Mouse (Mus musculus): Measurements from ENCODE around the gene Letm1. TPM values are rescaled to one million over a fixed set of nuclear protein-coding genes. Genes with fewer than 3 reads are reported as not detected.
A peak's percentile ranks its signal among the peaks of the same experiment; 100 is the strongest.

The Letm1 gene
- polyA plus RNA-seq, 1 experiment from 2014 or later, result 52.2 TPM

DNA sequence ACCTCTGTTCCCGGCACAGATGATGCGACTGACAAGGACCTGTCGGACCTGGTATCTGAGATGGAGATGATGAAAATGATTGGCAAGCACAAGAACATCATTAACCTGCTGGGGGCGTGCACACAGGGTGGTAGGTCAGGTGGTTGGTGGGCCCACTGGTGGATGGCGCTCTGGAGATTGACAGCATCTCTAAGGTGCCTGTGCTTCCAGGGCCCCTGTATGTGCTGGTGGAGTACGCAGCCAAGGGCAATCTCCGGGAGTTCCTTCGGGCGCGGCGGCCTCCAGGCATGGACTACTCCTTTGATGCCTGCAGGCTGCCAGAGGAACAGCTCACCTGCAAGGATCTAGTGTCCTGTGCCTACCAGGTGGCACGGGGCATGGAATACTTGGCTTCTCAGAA is 48.8 kb downstream of the Letm1 start:
- WGBS, result 94% methylated on average over 12 of the region's 12 CpGs
- Histone ChIP-seq H3K36me3 (peaks cover 92% of the 10 kb centered on the region), H3K9me3 (no peaks in the 10 kb centered on the region), H3K4me1 (replicated peaks) (peaks cover 24% of the 10 kb centered on the region), H3K4me3 (no peak overlapping the region), H3K27me3 (ENCODE audit: insufficient read depth, poor library complexity, severe bottlenecking) (peaks cover 33% of the 10 kb centered on the region), H3K27ac (no peak overlapping the region)
- DNase-seq (ENCODE audit: low spot score), result no peak

DNA sequence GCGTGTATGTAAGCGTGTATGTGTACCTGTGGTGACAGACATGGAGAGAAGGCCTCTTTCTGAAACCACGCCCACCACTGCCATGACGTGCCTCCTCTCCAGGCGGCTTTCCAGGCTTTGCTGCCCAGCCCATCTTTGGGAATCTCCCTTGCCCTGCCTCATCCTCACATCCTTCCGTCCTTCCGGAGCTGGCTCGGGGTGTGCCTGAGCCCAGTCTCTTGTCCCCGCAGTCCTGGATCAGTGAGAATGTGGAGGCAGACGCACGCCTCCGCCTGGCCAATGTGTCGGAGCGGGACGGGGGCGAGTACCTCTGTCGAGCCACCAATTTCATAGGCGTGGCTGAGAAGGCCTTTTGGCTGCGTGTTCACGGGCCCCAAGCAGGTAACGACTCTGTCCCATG is 51.6 kb downstream of the Letm1 start:
- WGBS, result 59% methylated on average over 21 of the region's 21 CpGs
- Histone ChIP-seq H3K4me3 (no peak overlapping the region), H3K4me1 (replicated peaks) (peaks cover 49% of the 10 kb centered on the region), H3K27me3 (ENCODE audit: insufficient read depth, poor library complexity, severe bottlenecking) (peaks cover 60% of the 10 kb centered on the region), H3K36me3 (peaks cover 100% of the 10 kb centered on the region), H3K27ac (no peak overlapping the region), H3K9me3 (no peaks in the 10 kb centered on the region)
- no peak for DNase-seq (ENCODE audit: low spot score)

DNA sequence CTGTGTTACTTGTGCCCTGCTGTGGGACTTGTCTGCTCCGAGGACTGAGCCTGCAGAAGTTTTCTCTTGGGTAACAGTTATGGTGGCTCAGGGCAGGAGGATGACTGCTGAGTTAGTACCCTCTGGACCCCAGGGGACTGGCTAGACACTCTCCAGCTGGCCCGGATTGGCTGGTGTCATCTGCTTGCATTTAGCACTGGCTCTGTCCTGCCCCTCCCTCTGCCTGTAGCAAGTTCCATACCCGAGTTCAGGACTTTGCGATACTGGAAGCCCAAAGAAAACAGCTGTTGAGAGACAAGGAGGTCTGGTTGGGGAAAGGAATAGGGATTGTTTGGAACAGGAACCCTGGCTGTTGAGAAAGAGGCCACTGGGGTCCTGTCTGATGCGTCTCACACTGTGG is 52.1 kb downstream of the Letm1 start:
- peaks cover 100% of the 10 kb centered on the region for H3K36me3 ChIP-seq
- H3K9me3 ChIP-seq, result no peaks in the 10 kb centered on the region
- peaks cover 54% of the 10 kb centered on the region for H3K4me1 ChIP-seq (replicated peaks)
- peaks cover 65% of the 10 kb centered on the region for H3K27me3 ChIP-seq (ENCODE audit: insufficient read depth, poor library complexity, severe bottlenecking)
- no peak for DNase-seq (ENCODE audit: low spot score)
- no peak overlapping the region for H3K4me3 ChIP-seq
- H3K27ac ChIP-seq, result no peak overlapping the region
- WGBS, result 53% methylated on average over 5 of the region's 5 CpGs

DNA sequence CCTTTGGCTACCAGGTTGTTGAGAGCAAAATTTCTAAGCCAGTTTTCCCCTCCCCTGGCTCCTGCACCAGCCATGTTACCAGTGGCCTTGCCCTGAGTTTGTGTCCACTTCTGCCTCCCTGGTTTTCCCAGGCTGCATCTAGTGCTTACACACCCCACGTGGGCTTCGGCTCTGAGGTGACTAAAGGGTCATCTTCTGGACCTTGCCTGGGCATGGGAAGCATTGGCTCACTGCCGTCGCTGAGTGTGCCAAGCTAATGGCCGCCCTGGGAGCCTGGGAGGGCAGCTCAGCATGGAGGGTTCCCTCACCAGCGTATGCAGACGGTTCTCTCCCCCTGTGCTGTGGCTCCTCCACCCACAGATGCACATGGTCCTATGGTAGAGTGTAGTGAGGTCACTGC is 53.8 kb downstream of the Letm1 start:
- no peak overlapping the region for H3K4me3 ChIP-seq
- DNase-seq (ENCODE audit: low spot score), result no peak
- H3K27me3 ChIP-seq (ENCODE audit: insufficient read depth, poor library complexity, severe bottlenecking), result peaks cover 82% of the 10 kb centered on the region
- peaks cover 71% of the 10 kb centered on the region for H3K4me1 ChIP-seq (replicated peaks)
- 77% methylated on average over 7 of the region's 7 CpGs for WGBS
- no peak overlapping the region for H3K27ac ChIP-seq
- H3K9me3 ChIP-seq, result no peaks in the 10 kb centered on the region
- peaks cover 100% of the 10 kb centered on the region for H3K36me3 ChIP-seq

DNA sequence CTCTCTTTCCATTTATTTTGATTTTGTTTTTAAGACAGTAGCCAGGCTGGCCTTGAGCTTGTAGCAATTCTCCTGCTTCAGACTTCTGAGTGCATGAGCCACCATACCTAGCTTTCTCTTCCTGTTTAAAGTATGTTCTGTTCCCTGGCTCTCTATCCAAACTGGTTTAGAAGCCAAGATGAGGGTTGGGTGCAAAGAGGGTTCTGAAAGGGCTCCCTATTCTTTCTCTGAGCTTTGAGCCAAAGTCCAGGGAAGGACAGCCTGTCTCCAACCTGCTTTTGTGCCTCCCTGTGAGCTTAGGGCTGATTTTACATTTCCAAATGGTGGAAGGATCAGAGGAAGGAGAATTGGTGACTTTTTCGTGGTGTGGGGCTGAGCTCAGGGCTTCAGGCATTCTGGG is 55.7 kb downstream of the Letm1 start:
- no peak for DNase-seq (ENCODE audit: low spot score)
- H3K4me1 ChIP-seq (replicated peaks), result peaks cover 90% of the 10 kb centered on the region
- 92% methylated on average over 1 of the region's 1 CpGs for WGBS
- H3K4me3 ChIP-seq, result peak overlapping the region; percentile 71; the same call in 1 of the 2 replicates
- H3K27ac ChIP-seq, result no peak overlapping the region
- H3K27me3 ChIP-seq (ENCODE audit: insufficient read depth, poor library complexity, severe bottlenecking), result peaks cover 94% of the 10 kb centered on the region
- no peaks in the 10 kb centered on the region for H3K9me3 ChIP-seq
- peaks cover 86% of the 10 kb centered on the region for H3K36me3 ChIP-seq

DNA sequence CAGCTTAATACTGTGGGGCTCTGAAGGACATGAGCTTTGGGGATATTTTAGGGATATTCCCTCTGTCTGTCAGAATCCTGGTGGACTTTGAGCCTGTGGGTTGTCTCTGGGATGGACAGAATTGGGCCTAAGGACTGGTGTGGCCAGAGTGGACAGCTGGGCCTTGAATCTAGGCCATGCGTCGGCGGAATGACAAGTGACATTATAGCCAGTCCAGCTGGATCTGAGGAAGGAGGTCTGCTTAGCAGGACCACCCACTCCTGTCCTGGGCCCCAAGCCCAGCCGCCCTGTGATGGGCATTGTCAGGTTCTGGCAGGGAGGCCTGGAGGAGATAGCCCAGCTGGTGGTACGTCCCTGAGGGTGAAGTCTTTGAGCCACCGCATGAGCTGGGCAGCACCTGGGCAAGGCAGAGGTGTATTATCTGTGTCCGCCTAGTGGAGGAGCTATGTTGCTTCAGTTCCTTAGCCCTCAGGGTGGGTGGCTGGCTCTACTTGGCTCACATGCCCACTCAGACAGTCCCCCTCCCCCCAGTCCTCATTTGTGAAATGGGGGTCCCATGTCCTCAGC is 56.5 kb downstream of the Letm1 start:
- Histone ChIP-seq H3K27me3 (ENCODE audit: insufficient read depth, poor library complexity, severe bottlenecking) (peaks cover 93% of the 10 kb centered on the region), H3K36me3 (peaks cover 79% of the 10 kb centered on the region), H3K4me3 (peak overlapping the region; percentile 71), H3K27ac (peak overlapping the region; percentile 36), H3K4me1 (replicated peaks) (peaks cover 94% of the 10 kb centered on the region), H3K9me3 (no peaks in the 10 kb centered on the region)
- DNase-seq (ENCODE audit: low spot score), result no peak
- 80% methylated on average over 7 of the region's 7 CpGs for WGBS

DNA sequence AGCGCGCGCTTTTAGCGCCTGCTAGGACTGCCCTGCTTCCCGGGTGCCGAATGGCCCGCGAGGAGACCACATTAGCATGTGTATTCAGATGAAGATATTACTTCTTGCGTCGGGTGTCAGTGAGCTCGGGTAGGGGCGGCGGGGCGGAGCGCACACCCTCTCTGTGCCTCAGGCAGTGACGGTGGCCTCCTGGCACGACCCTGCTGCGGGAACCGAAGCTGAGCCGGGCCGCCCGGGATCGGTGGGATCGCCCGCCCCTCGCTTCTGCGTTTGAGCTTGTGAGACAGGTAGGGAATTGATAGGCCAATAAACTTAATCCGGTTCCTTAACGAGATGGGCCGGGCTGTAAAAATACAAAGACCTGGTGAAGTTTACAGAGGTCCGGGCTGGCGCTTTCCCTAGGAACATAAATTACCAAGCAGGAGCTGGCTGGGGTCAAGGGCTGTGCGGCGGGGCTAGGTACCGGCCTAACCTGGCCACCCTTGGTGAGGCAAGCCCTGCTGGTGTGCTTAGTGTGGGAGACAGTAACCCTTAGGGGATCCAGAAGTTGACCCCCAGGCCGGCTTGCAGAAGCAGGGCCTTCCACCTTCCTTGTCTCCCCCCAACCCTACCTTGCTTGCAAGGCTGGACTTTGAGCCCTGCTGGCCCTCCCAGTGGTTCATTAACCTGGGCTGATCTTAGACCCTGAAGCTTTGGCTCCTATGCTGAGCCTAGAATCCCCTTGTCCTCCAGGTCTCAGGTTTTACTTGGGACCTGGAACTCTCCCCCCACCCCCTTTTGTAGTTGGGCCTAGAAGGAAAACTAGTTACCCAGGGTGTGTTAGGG is 58.8 kb downstream of the Letm1 start:
- H3K36me3 ChIP-seq, result peaks cover 56% of the 10 kb centered on the region
- H3K4me1 ChIP-seq (replicated peaks), result peaks cover 92% of the 10 kb centered on the region
- no peaks in the 10 kb centered on the region for H3K9me3 ChIP-seq
- peak overlapping the region; percentile 71 for H3K4me3 ChIP-seq
- H3K27ac ChIP-seq, result peak overlapping the region; percentile 96
- peaks cover 98% of the 10 kb centered on the region for H3K27me3 ChIP-seq (ENCODE audit: insufficient read depth, poor library complexity, severe bottlenecking)
- 2% methylated on average over 36 of the region's 36 CpGs for WGBS
- peak; percentile 85 for DNase-seq (ENCODE audit: low spot score)

DNA sequence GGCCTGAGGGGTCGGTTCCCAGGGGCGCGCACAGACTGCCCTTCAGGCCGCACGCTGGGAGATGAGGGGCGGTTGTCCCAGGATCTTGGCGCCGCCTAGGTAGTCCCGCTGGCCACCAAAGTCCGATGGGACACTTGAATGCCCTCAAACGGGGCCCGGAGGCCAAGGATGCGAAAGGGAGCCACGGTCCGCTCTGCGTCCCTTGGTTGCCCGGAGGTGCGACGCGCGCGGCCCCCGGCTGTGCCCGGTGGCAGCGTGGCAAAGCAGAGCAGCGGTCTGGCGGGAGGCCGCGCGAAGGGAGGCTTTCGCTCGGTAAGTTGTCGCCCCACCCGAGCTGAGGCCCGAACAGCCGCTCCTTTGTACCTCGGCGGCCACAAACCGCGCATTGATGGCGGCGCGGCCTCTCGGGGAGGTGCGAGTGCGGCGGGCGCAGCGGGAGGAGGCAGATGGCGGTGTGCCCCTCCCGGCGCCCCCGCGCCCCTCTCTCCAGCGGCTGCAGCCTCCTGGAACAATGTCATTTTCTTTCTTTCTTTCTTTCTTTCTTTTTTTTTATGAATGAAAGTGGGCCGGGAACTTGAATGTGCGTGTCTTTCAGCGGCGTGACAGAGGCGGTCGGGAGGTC is 59.5 kb downstream of the Letm1 start:
- Histone ChIP-seq H3K9me3 (no peaks in the 10 kb centered on the region), H3K4me1 (replicated peaks) (peaks cover 95% of the 10 kb centered on the region), H3K27ac (peak overlapping the region; percentile 96), H3K27me3 (ENCODE audit: insufficient read depth, poor library complexity, severe bottlenecking) (peaks cover 99% of the 10 kb centered on the region), H3K36me3 (peaks cover 48% of the 10 kb centered on the region), H3K4me3 (peak overlapping the region; percentile 71)
- under 1% methylated on average over 61 of the region's 61 CpGs for WGBS
- DNase-seq (ENCODE audit: low spot score), result peak; percentile 65

DNA sequence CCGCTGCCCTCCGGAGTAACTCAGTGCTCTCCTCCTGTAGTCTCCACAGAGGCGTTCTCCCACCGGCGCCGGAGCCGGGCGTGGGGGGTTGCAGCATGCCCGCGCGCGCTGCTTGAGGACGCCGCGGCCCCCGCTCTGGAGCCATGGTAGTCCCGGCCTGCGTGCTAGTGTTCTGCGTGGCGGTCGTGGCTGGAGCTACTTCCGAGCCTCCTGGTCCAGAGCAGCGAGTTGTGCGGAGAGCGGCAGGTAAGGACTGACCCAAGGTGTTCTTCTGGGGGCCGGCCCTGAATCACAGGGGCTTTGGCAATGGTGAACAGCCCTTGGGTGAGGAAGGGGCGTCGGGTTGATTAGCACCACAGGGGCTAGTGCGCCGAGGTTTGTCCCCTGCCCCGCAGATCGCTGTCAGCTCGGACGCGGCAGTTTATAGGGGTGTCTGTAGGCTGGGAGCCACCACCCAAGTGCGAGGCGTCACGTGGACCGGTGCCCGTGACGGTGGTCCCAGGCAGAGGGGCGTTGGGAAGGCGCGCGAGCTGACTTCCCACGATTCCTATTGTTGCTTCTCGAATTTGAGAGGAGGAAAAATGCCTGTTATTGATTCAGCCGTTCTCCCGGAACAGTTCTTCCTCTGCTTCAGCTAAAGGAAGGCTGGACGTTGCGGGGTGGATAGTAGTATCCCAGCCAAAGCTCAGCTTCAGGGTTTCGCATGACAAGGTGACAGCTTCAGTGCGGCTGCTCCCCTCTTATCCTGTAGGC is 60.2 kb downstream of the Letm1 start:
- H3K4me1 ChIP-seq (replicated peaks), result peaks cover 91% of the 10 kb centered on the region

DNA sequence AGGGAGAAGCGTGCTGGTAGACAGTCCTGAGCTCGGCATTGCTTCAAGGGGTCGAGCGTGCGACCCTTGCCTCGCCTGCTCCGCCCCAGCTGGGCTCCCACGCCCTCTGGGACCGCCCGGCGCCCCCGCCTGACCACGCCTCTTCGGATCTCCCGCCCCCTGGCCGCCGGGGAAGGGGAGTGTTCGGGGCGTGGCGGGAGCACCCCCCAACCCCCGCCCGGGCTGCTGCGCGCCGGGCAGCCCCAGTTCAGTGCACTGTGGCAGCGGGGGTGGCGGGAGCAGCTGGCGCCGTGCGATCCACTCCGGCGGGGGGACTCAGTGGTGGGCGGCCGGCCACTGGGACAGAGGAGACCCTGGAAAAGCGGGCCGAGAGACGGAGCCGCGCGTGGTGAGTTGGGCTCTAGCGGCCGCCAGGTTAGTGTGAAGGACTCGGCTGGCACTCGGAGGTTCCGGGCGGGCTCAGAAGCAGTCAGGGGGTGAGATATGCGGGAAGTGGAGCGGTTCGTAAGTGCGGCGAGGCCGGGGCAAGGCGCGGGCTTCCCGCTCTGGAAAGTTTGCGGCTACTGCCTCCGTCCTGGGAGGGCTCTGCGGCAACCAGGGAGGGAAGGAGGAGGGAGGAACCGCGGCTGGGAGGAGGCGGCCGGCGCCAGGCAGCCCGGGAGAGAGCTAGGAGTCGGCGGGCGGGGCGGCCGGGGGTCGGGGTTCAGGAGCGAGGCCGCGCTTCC is 60.9 kb downstream of the Letm1 start, which contains the start of gene Fgfr3:
TSS of gene Fgfr3 (plus strand) at position 134 of the 725 bp plus-strand sequence.
- Histone ChIP-seq H3K27me3 (ENCODE audit: insufficient read depth, poor library complexity, severe bottlenecking) (peaks cover 94% of the 10 kb centered on the region), H3K4me3 (peak within 1 kb of the TSS; percentile 71), H3K27ac (peak within 1 kb of the TSS; percentile 96), H3K36me3 (peaks cover 34% of the 10 kb centered on the region), H3K9me3 (no peaks in the 10 kb centered on the region), H3K4me1 (replicated peaks) (peaks cover 89% of the 10 kb centered on the region)
- under 1% methylated on average over 73 of the region's 73 CpGs for WGBS
- peak; percentile 83 for DNase-seq (ENCODE audit: low spot score)

More for the DNA sequence above, 60.2 kb downstream of the Letm1 start:
- Histone ChIP-seq H3K27me3 (ENCODE audit: insufficient read depth, poor library complexity, severe bottlenecking) (peaks cover 95% of the 10 kb centered on the region), H3K4me3 (peak overlapping the region; percentile 71), H3K9me3 (no peaks in the 10 kb centered on the region), H3K27ac (peak overlapping the region; percentile 96), H3K36me3 (peaks cover 41% of the 10 kb centered on the region)
- DNase-seq (ENCODE audit: low spot score), result no peak
- under 1% methylated on average over 53 of the region's 53 CpGs for whole genome bisulfite sequencing

DNA sequence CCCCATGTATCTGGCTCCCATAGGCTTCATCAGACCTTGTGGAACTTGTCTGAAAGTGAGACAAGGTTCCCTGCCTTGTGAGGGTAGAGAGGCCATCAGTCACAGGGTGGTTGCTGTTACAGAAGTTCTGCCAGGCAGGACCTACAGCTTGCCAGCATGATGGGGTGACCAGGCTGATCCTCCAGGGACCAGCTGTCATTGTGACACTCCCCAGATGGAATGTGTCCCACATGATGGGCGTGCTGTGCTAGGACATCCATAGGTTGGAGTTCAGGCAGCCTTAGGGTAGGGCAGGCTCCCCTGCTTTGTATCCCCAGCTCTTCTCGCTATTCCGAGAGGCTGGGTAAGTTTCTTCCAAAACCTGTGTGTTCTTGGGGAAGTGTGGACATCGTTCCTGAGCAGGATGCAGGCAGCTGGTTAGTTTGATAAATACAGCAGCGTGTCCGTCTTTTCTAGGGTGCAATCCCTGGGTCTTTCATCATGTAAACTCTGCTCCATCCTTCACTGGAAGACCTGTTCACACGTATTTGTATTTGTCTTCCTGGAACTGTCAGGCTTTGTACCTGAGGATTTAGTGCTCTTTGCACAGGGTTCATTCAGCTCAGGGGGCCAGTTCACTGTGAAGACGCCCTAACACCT is 61.6 kb downstream of the Letm1 start:
- Histone ChIP-seq H3K4me3 (peak overlapping the region; percentile 71), H3K4me1 (replicated peaks) (peaks cover 89% of the 10 kb centered on the region), H3K9me3 (no peaks in the 10 kb centered on the region), H3K27me3 (ENCODE audit: insufficient read depth, poor library complexity, severe bottlenecking) (peaks cover 94% of the 10 kb centered on the region), H3K36me3 (peaks cover 27% of the 10 kb centered on the region), H3K27ac (peak overlapping the region; percentile 96)
- 12% methylated on average over 8 of the region's 8 CpGs for WGBS
- no peak for DNase-seq (ENCODE audit: low spot score)
